Mouse (Mus musculus) megakaryocyte, adult 5-6 weeks (primary cell): Measurements from ENCODE around the gene Rbfox2. TPM values are rescaled to one million over a fixed set of nuclear protein-coding genes. Genes with fewer than 3 reads are reported as not detected.
"Not testable (repeated sequence)": the region's sequence is repeated elsewhere in the genome, so short reads cannot be mapped to it uniquely, and the experiment has no call there.

Source experiments
- ATAC-seq: 2 replicates; pipeline ENCODE4 v1.8.0; 2016; ENCODE audit warnings: mild to moderate bottlenecking, inconsistent platforms; ENCODE audit not compliant: poor library complexity, severe bottlenecking
- total RNA-seq, 2 experiments: library from RNA; stranded (forward) in 1 of 2; stranded (reverse) in 1 of 2; fragments of 153-499, 151-499 nt in 1 of 2; fragments of 221-1000, 200-1000 nt in 1 of 2; gene quantifications; 2 replicates each; pipeline versions ENCODE4 v1.2.3 to v1.2.4; 2015 to 2017

The Rbfox2 gene
- total RNA-seq, 2 experiments from 2014 or later, result 0.13 to 0.51 TPM

DNA sequence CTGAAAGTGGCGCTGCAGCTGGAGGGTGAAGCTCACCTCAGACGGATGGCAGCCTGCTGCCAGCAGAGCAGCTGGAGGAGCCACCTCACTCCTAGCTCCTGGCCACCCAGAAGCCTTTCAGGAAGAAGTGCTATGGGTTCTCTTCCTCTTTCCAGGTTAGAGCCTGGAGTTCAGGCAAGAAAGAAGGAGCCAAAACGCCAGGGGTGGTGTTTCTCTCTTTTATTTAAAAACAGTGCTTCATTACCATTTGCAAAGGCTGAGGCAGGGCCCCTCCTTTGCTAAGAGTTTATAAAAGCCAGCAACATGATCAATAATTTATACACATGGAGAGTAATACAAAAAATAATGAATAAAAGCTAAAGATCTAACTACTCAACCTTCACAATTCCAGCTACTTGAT, 228.0 kb downstream of the Rbfox2 start:
- no peak for ATAC-seq

GRCm38 (mm10) chr15:77077906-77078305, 228.9 kb downstream of the Rbfox2 start:
- ATAC-seq, result no peak

- ATAC-seq, result no peak
These were observed 230.3 kb downstream of the Rbfox2 start for GRCm38 (mm10) chr15:77076523-77076922.

DNA sequence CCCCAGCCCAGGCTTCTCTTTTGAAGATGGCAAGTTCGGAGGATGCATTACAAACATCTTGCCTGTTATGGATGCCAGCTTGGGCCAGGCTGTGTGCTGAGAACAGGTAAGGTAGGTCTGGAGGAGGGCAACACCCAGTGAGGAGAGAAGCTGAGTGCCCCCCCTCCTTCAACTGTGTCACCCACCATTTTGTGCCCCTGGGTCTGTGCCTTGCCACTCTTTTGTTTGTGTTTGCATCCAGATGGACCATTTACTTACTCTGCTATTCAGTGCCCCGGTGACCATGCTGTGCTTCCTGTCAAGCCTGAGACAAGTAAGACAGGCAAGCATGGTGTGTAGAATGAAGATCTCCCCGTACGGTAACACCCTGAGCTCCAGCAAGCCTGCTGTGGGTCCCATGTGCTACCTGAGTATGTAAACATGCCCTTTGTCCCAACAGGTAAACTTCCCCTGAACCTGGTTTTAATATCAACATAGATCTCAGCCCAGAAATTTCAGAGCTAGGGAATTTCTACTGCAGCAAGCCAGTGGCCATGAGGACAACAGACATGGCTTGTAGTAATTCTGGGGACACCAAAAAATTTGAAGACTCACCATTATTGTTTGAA, 234.1 kb downstream of the Rbfox2 start:
- ATAC-seq, result no peak

GRCm38 (mm10) chr15:77071501-77071900, 235.3 kb downstream of the Rbfox2 start:
- ATAC-seq, result no peak

GRCm38 (mm10) chr15:77070745-77071268, 236.0 kb downstream of the Rbfox2 start:
- no peak for ATAC-seq

GRCm38 (mm10) chr15:77069019-77069418, 237.8 kb downstream of the Rbfox2 start:
- ATAC-seq, result no peak

- ATAC-seq, result no peak
These were observed 238.4 kb downstream of the Rbfox2 start for GRCm38 (mm10) chr15:77068439-77068861.

DNA sequence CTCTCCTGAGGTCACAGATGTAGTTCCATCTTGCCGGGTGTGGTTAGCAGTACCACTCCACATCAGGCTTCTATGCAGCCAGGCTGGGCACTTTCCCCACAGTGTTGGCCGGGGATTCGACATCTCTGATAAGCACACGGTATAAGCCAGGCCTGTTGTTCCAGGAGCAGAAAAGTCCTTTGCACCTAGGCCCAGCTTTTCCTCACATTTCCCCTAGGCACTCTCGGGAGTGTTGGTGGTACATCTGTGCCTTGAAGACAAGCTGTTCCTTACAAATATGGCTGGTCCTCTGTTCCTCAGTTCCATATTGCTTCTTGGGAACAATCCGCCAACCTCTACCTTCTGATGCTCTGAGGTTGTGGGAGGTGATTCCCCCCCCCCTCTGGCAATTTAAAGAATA, 240.6 kb downstream of the Rbfox2 start:
- no peak for ATAC-seq

DNA sequence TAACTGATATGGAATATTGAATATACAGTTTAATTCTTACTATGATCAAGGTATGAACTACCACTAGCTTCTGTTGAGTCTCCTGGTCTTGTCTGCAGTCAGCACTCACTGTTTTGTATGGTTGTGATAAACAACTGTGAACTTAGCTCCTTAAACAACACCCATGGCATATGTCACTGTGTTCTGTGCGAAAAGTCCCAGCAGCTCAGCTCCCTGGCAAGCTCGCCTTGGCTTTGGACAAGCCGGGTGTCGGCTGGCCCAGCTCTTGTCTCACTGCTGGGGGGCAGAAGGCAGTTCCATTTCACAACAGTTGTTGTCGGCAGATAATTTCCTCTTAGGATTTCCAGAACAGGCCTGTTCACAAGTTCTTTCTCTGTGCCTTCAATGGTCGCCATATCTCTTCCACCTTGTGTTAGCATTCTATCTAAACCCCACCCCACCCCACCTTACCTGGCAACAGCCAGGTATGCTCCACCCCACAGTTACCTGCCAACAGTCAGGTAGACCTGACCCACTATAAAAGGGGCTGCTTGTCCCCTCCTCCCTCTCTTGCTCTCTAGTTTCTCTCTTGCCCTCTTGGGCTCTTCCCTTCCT, 241.4 kb downstream of the Rbfox2 start:
- ATAC-seq, result no peak

- ATAC-seq, result no peak
These were observed 244.1 kb downstream of the Rbfox2 start for GRCm38 (mm10) chr15:77062746-77063145.

GRCm38 (mm10) chr15:77059416-77059815, 247.4 kb downstream of the Rbfox2 start:
- not testable (repeated sequence) for ATAC-seq

GRCm38 (mm10) chr15:77058566-77058965, 248.2 kb downstream of the Rbfox2 start:
- no peak for ATAC-seq

GRCm38 (mm10) chr15:77056791-77057051, 250.1 kb downstream of the Rbfox2 start:
- no peak for ATAC-seq

GRCm38 (mm10) chr15:77056001-77056790, 250.6 kb downstream of the Rbfox2 start:
- no peak for ATAC-seq

- ATAC-seq, result no peak
These were observed 252.1 kb downstream of the Rbfox2 start for GRCm38 (mm10) chr15:77054611-77055175.

DNA sequence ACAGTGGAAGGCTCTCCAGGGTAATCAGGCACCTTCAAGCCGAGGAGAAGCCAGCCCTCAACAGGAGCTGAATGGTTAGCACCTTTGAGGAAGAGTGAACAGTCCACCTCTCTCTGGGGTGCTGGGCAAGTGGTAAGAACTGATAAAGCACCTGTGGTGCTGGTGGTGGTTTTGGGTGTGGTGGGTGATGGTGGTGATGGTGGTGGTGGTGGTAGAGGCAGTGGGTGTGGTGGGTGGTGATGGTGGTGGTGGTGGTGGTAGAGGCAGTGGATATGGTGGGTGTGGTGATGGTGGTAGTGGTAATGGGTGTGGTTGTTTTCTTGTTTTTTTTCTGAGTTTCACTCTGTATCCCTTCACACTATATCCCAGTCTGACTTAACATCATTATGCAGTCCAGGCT, 253.8 kb downstream of the Rbfox2 start:
- ATAC-seq, result no peak

- ATAC-seq, result no peak
These were observed 254.6 kb downstream of the Rbfox2 start for GRCm38 (mm10) chr15:77052176-77052575.

DNA sequence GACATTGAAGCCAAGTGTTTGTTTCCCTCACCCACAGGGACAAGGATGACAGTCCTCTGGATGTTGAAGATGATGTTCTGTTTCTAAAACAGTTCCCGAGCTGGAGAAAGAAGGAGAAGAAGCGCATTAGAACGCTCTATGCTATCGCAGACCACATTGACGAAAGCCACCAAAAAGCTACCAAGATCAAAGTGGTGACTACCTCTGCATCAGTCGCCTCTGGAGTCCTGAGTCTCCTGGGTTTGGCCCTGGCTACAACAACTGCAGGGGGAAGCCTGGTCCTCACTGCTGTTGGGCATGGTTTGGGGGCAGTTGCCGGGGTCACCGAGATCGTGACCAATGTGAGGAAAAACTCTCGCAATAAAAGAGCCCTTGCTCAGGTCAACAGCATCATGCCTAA, 256.2 kb downstream of the Rbfox2 start, which contains the start of gene Mb:
Mb (minus strand) TSS at position 101 of the 400 bp plus-strand sequence.
- ATAC-seq, result no peak

DNA sequence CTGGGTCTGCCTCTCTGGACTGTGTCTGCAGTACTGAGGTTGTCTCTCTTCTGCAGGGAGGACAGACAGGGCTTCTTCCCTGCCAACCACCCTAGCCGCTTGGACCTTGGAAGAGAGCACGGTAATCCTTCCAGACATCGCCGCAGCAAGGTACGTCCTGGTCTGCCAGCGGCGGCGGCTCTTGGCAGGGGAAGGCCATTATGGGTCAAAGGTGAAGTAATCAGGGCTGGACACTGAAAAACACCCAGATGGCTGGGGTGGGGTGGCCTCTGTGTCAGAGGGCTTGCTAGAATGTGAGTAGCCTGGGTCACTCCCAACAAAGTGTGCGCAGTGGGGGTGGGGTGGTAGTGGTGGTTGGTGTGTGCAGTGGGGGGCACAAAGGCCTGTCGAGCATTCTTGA, 261.2 kb downstream of the Rbfox2 start:
- no peak for ATAC-seq

DNA sequence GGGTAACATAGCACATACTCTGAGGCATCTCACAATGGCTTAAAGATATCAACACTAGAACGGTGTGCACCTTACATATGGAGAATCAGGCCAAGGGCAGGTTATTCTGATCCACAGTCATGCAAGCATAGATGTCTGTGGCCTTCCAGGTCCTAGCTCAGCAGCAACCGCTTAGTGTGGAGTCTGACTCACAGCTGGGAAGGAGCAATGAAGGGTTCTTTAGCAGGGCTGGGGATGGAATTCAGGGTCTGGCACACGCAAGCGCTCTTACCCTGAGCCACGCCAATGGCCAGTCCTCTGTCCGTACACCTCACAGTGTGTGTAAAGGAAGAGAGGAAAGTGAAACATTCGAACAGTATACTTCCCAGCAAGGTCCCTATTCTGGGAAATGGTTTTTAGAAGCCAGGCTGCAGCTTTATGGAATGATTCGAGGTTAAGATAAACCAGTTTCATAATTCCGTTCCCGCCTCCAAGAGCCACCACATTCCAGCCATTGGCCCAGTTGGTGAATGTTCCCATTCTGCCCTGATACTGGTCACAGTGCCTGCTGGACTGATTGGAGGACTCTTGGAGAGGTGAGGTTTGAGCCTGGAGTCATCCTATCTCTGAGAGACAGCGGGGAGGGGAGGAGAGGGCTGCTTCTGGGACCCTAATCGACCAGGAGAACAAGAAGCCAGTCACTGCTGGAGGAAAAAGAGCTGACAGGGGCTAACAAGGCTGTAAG, 262.0 kb downstream of the Rbfox2 start, which contains the start of gene Apol6:
Apol6 (plus strand) TSS at position 133 of the 724 bp plus-strand sequence.
- no peak for ATAC-seq
